In the genomic region with DNA sequence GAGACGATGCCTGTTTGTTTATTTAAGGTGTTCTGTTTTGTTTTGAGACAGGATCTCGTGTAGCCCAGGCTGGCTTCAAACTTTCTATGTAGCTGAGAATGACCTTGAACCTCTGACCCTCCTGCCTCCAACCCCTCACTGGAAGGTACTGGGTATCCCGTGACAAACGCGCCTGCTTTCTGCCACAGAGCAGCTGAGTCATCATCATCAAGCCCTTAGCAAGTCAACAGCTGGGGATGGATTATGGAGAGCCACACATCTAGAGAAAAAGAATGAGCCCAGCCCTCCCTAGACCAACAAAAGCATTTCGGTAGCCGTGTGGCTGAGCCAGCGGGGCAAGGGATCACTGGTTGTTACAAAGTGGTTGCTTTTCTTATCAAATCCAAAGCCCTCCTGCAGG, we compare ENCODE assay signal across 17 mouse cellular contexts.
"Had no signal": no experiment of that assay in that cellular context is flagged by ENCODE, and none has a peak within 500 bp of the region (broad histone marks: within the 10 kb centered on the region; RNA-seq: fewer than 3 reads in every experiment).

No protein-coding gene starts in this region.

- H3K4me1 ChIP-seq: lung, embryonic 15.5 days had no signal

- H3K9ac ChIP-seq: lung, embryonic 15.5 days; midbrain, embryonic 13.5 days; midbrain, embryonic 15.5 days; neural tube, embryonic 12.5 days; stomach, embryonic 15.5 days had no signal

- DNase-seq: lung, adult 2 months; lung, postnatal 14 days; lung, postnatal 36 days; right cerebral cortex, postnatal 14 days; thymus, adult 2 months; thymus, postnatal 25 days; thymus, postnatal 4 days had no signal

- H3K4me3 ChIP-seq: lung, embryonic 15.5 days; megakaryocyte, embryonic 14.5 days; midbrain, embryonic 13.5 days; midbrain, embryonic 15.5 days; neural tube, embryonic 12.5 days; stomach, embryonic 15.5 days had no signal

- H3K27me3 ChIP-seq: lung, embryonic 15.5 days; midbrain, embryonic 15.5 days; neural tube, embryonic 12.5 days; stomach, embryonic 15.5 days had no signal

- H3K4me2 ChIP-seq: lung, embryonic 15.5 days; midbrain, embryonic 11.5 days; midbrain, embryonic 13.5 days; midbrain, embryonic 15.5 days; neural tube, embryonic 12.5 days; stomach, embryonic 15.5 days had no signal

- H3K36me3 ChIP-seq: lung, embryonic 15.5 days; midbrain, embryonic 13.5 days; midbrain, embryonic 15.5 days; neural tube, embryonic 12.5 days; stomach, embryonic 15.5 days had no signal

- ATAC-seq: lung, postnatal 0 days; midbrain, embryonic 13.5 days; midbrain, embryonic 15.5 days had no signal

- H3K9me3 ChIP-seq: lung, embryonic 15.5 days; midbrain, embryonic 13.5 days; midbrain, embryonic 15.5 days; neural tube, embryonic 12.5 days; stomach, embryonic 15.5 days had no signal

- H3K27ac ChIP-seq: lung, embryonic 15.5 days; macrophage; midbrain, embryonic 13.5 days; midbrain, embryonic 15.5 days; neural tube, embryonic 12.5 days; stomach, embryonic 15.5 days; stomach, postnatal 0 days had no signal
